Mouse (Mus musculus) spleen, embryonic (tissue): ENCODE results near the gene Celf2.

Source experiments
- CTCF ChIA-PET: fragments of 350-600 bp; sonication (Branson Sonifier 250); formaldehyde crosslinking; loops from one replicate; lab custom pipeline; 2022; lab: Charles Lee

The Celf2 gene

GRCm38 (mm10) chr2:7207691-7208504 is 301.5 kb downstream of the Celf2 start:
- CTCF ChIA-PET, result no interaction called here

GRCm38 (mm10) chr2:7193413-7193812 is 315.9 kb downstream of the Celf2 start:
- CTCF ChIA-PET, result no interaction called here

- CTCF ChIA-PET, result no interaction called here
Measured at GRCm38 (mm10) chr2:7179186-7179585, 330.2 kb downstream of the Celf2 start.

GRCm38 (mm10) chr2:7173271-7174064 is 335.9 kb downstream of the Celf2 start:
- CTCF ChIA-PET, result no interaction called here

GRCm38 (mm10) chr2:7171087-7171696 is 338.2 kb downstream of the Celf2 start:
- CTCF ChIA-PET, result no interaction called here

- CTCF ChIA-PET, result interaction anchor here (0.7 kb wide), 1 partner anchor 611 kb away, joined by 4 read pairs; no protein-coding TSS in a partner anchor
Measured at GRCm38 (mm10) chr2:7165786-7166185, 343.6 kb downstream of the Celf2 start.

GRCm38 (mm10) chr2:7160108-7160507 is 349.3 kb downstream of the Celf2 start:
- CTCF ChIA-PET, result no interaction called here

- CTCF ChIA-PET, result no interaction called here
Measured at GRCm38 (mm10) chr2:7147303-7147702, 362.1 kb downstream of the Celf2 start.

- CTCF ChIA-PET, result no interaction called here
Measured at GRCm38 (mm10) chr2:7145541-7146043, 363.8 kb downstream of the Celf2 start.

- CTCF ChIA-PET, result no interaction called here
Measured at GRCm38 (mm10) chr2:7144871-7145270, 364.5 kb downstream of the Celf2 start.

GRCm38 (mm10) chr2:7123366-7123765 is 386.0 kb downstream of the Celf2 start:
- CTCF ChIA-PET, result no interaction called here

- CTCF ChIA-PET, result no interaction called here
Measured at GRCm38 (mm10) chr2:7115801-7116200, 393.6 kb downstream of the Celf2 start.

- CTCF ChIA-PET, result no interaction called here
Measured at GRCm38 (mm10) chr2:7115161-7115560, 394.2 kb downstream of the Celf2 start.

- CTCF ChIA-PET, result no interaction called here
Measured at GRCm38 (mm10) chr2:7113738-7114137, 395.6 kb downstream of the Celf2 start.

- CTCF ChIA-PET, result no interaction called here
Measured at GRCm38 (mm10) chr2:7112156-7112813, 397.1 kb downstream of the Celf2 start.

GRCm38 (mm10) chr2:7093414-7093813 is 415.9 kb downstream of the Celf2 start:
- CTCF ChIA-PET, result no interaction called here

GRCm38 (mm10) chr2:7092641-7093040 is 416.7 kb downstream of the Celf2 start:
- CTCF ChIA-PET, result no interaction called here

- CTCF ChIA-PET, result no interaction called here
Measured at GRCm38 (mm10) chr2:7090496-7090895, 418.9 kb downstream of the Celf2 start.

- CTCF ChIA-PET, result no interaction called here
Measured at GRCm38 (mm10) chr2:7089069-7089834, 420.1 kb downstream of the Celf2 start.

GRCm38 (mm10) chr2:7088536-7088935 is 420.8 kb downstream of the Celf2 start:
- CTCF ChIA-PET, result interaction anchor here (0.7 kb wide), 1 partner anchor 417 kb away, joined by 3 read pairs; no protein-coding TSS in a partner anchor

GRCm38 (mm10) chr2:7087480-7087879 is 421.9 kb downstream of the Celf2 start:
- CTCF ChIA-PET, result no interaction called here
